Mouse (Mus musculus) limb, embryonic 11.5 days (tissue): ENCODE data around the gene Rps6kb2. TPM values are rescaled to one million over a fixed set of nuclear protein-coding genes. Genes with fewer than 3 reads are reported as not detected.

Experiments
- ATAC-seq: fragments of 200-750 bp; cut with Nextera tagmentation; 2 replicates; pipeline ENCODE4 v1.8.0; 2017; ENCODE audit warnings: low read depth; ENCODE audit not compliant: insufficient number of reproducible peaks, low FRiP score, low TSS enrichment
- DNase-seq: peaks from one replicate; pipeline ENCODE4 v3.0.0-alpha.2; 2015; ENCODE audit warnings: low spot score
- H3K27ac ChIP-seq: fragments of 300-500 bp; sonication (generic); replicated peaks from 2 replicates; pipeline ENCODE4 v1.5.1; 2014; ENCODE audit warnings: low read depth, mild to moderate bottlenecking, low read length
- H3K27me3 ChIP-seq: fragments of 300-500 bp; sonication (generic); 2 replicates; pipeline ENCODE4 v1.6.1; 2014; ENCODE audit warnings: mild to moderate bottlenecking, low read length, mixed read lengths; ENCODE audit not compliant: control insufficient read depth, insufficient read depth
- H3K36me3 ChIP-seq: fragments of 300-500 bp; sonication (generic); 2 replicates; pipeline ENCODE4 v1.6.1; 2014; ENCODE audit warnings: mild to moderate bottlenecking, low read length, moderate library complexity, mixed read lengths; ENCODE audit not compliant: control insufficient read depth, insufficient read depth
- H3K4me1 ChIP-seq: fragments of 300-500 bp; sonication (generic); 2 replicates; pipeline ENCODE4 v1.6.1; 2014; ENCODE audit warnings: low read length, mixed read lengths; ENCODE audit not compliant: control insufficient read depth, insufficient read depth
- H3K4me2 ChIP-seq: fragments of 300-500 bp; sonication (generic); 2 replicates; pipeline ENCODE4 v1.6.1; 2014; ENCODE audit warnings: low read depth, mild to moderate bottlenecking, moderate library complexity; ENCODE audit not compliant: severe bottlenecking
- H3K4me3 ChIP-seq: fragments of 300-500 bp; sonication (generic); 2 replicates; pipeline ENCODE4 v1.5.1; 2014; ENCODE audit warnings: low read depth, low read length
- H3K9ac ChIP-seq: fragments of 300-500 bp; sonication (generic); 2 replicates; pipeline ENCODE4 v1.6.1; 2014; ENCODE audit warnings: mild to moderate bottlenecking, low read length
- H3K9me3 ChIP-seq: fragments of 300-500 bp; sonication (generic); 2 replicates; pipeline ENCODE4 v1.6.1; 2016; ENCODE audit warnings: low read length; ENCODE audit not compliant: control insufficient read depth
- WGBS: fragments of 180-500 bp; shearing (Covaris S2); extraction: QIAGEN DNeasy Blood & Tissue Kit; methylation state at CpG from one replicate; pipeline ENCODE4 v1.1.7; 2014; 5-methylcytosine and 5-hydroxymethylcytosine counted together
- polyA plus RNA-seq: library from polyadenylated mRNA; unstranded; fragments of >200 nt; fragmentation: Nextera tagmentation; extraction: Ambion mirVana; gene quantifications from 2 replicates; pipeline ENCODE4 v1.2.1, GENCODE M21; 2014

Rps6kb2 gene
- polyA plus RNA-seq = 44.7 and 48.9 TPM in 2 replicates

DNA sequence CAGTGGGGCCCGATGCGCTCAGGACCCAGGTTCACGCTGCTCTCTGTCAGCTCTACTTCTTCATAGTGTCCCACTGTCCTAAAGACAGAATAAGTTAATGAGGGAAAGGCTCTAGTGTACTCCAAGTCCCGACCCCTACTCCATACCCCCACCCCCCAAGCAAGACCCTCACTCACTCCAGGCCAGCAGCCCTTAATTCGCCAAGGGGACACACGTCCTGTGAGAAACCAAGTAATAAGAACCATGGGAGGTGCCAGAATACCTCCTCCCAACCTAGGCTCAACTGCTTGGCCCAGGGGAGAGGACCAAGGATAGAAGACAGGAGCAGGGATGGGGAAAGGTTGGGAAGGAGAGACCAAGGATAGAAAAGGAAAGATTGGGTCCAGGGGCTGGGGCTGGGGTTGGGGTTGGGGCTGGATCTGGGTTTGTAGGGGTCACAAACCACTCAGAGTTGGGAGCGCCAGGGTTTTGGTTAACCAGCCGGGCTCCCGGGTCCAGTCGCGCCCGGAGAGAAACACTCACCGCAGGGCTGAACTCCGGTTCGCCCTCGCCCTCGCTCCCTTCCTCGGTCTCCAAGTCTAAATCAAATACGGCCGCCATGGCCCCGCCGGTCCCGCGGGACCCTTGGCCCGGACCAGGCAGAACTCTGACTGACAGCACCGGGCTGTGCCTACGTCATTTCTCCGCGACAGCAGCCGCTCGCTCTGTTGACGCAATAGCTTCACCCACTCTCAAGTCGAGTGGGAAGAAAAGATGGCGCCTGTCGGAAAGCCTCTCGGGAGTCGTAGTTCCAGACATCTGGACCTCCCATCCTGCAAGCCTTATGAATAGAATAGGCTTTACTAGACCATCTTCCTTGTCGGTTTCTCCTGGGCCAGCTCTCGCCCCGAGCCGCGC lies at the start of gene Rps6kb2:
Gene Rps6kb2, minus strand, starts transcription at position 709 of the 897 bp plus-strand sequence.
- no peak within 1 kb of the TSS for H3K27ac ChIP-seq
- DNase-seq = peak; percentile 97
- WGBS = 7% methylated on average over 42 of the region's 42 CpGs
- H3K4me1 ChIP-seq = peaks cover 4% of the 10 kb centered on the region
- ATAC-seq = peak; percentile 75
- H3K9me3 ChIP-seq = no peaks in the 10 kb centered on the region
- H3K4me3 ChIP-seq = peak within 1 kb of the TSS; percentile 76
- peaks cover 8% of the 10 kb centered on the region; the same call in 1 of the 2 replicates for H3K36me3 ChIP-seq
- peak within 1 kb of the TSS; percentile 89 for H3K4me2 ChIP-seq
- no peaks in the 10 kb centered on the region for H3K27me3 ChIP-seq
- peak within 1 kb of the TSS; percentile 55 for H3K9ac ChIP-seq

DNA sequence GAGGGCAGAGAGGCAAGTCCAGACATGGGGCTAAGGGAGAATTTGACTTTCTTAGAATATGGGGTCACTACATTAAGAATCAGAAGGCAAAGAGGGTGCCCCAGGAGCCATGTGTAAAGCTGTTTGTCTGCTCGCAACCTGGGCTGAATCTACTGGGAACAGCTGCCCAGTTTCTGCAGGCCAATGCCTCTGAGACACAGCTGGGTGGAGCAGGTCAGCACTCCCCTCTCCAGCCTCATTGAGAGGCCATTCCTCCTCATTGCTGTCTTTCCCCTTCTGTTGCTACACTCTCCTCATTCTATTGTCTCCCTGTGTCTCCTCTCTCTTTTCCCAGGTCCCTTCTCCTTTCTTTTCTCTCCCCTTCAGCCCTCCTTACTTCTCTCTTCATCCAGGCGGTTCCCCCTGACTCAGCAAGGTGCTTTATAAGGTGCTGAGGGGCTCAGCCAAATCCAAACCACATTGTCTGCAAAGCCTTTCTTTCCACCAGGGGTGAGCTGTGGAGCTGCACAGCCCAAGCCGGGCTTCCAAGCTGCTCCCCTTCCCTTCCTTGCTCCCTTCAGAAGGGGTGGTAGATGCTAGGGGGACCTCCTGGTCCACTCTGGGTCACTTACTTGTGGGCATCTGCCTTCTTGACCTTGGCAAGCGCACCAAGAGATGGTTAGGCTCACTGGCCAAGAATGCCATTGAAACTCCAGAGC lies 48.9 kb upstream of the Rps6kb2 start:
- Histone ChIP-seq H3K27me3 (no peaks in the 10 kb centered on the region), H3K9ac (peak overlapping the region; percentile 44; the same call in 1 of the 2 replicates), H3K4me3 (no peak overlapping the region), H3K4me2 (peak overlapping the region; percentile 26; the same call in 1 of the 2 replicates), H3K4me1 (peaks cover 42% of the 10 kb centered on the region), H3K9me3 (no peaks in the 10 kb centered on the region), H3K27ac (peak overlapping the region; percentile 92), H3K36me3 (no peaks in the 10 kb centered on the region)
- DNase-seq (peak; percentile 51), ATAC-seq (no peak)
- WGBS = 8% methylated on average over 4 of the region's 4 CpGs

DNA sequence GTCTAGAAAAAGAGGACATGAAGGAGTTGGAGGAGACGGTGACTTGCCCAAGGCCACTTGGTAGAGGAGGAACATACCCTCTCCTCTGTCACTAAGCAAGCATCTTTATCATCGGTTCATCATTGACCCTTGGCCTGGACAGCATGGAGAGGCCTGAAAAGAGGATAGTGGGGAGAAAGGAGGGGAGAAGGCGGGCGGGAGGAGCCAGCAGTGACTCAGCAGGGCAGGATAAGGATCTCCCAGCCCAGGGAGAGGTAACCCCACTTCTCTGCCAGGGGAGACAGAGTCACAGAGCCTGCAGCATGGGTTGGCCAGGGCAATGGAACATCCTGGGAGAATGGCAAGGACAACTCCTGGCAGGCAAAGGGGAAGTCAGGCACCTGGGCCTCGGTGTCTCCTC lies 45.4 kb upstream of the Rps6kb2 start:
- no peaks in the 10 kb centered on the region for H3K9me3 ChIP-seq
- H3K27me3 ChIP-seq = no peaks in the 10 kb centered on the region
- no peak overlapping the region for H3K27ac ChIP-seq

DNA sequence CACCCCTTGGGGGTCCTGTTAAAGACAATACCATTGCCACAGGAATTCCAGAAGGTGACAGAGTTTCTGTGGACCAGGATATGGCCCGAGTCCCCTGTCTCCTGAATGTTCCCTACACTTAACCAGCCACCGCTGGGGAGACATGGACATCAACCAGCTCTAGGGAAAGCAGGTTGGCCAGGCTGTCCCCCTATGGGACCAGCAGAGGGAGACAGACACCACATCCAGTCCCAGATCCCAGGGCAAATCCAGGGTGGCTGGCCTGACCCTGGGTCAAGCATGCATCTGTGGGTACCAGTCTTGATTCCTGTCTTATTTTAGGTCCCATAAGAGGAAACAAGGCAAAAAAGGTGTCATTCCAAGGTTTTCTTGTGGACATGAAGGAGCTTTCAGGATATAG lies 43.8 kb upstream of the Rps6kb2 start:
- Histone ChIP-seq H3K4me2 (no peak overlapping the region), H3K4me3 (no peak overlapping the region), H3K27ac (no peak overlapping the region), H3K36me3 (no peaks in the 10 kb centered on the region), H3K9me3 (no peaks in the 10 kb centered on the region), H3K27me3 (0 out of 2 replicates have a peak, but pooled peaks cover 2% of the 10 kb centered on the region), H3K4me1 (peaks cover 11% of the 10 kb centered on the region), H3K9ac (no peak overlapping the region)
- ATAC-seq (no peak), DNase-seq (peak; percentile 87)
- 3% methylated on average over 2 of the region's 2 CpGs for WGBS

More for the DNA sequence above, 45.4 kb upstream of the Rps6kb2 start:
- H3K4me1 ChIP-seq = peaks cover 22% of the 10 kb centered on the region
- WGBS = 78% methylated on average over 5 of the region's 5 CpGs
- H3K4me2 ChIP-seq = no peak overlapping the region
- no peaks in the 10 kb centered on the region for H3K36me3 ChIP-seq
- DNase-seq (no peak), ATAC-seq (no peak)
- H3K4me3 ChIP-seq = no peak overlapping the region
- H3K9ac ChIP-seq = no peak overlapping the region

DNA sequence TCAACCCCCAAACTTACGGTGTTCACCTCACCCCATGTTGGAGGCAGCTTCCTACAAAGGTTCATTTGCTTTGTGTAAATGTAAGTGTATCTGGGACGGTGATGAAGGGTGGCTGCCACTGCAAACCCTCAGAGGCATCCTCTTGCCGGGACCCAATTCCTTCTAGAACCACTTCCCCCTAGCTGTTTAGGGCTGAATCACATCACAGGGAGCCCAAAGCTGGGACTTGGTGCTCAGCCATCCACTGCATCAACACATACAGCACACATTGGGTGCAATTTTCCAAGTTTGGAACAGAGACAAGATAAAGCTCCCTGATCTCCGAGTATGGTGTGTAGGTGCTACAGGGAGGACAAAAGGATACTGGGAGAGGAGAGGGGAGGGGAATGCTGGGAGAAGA lies 41.7 kb upstream of the Rps6kb2 start:
- WGBS = 58% methylated on average over 4 of the region's 4 CpGs

DNA sequence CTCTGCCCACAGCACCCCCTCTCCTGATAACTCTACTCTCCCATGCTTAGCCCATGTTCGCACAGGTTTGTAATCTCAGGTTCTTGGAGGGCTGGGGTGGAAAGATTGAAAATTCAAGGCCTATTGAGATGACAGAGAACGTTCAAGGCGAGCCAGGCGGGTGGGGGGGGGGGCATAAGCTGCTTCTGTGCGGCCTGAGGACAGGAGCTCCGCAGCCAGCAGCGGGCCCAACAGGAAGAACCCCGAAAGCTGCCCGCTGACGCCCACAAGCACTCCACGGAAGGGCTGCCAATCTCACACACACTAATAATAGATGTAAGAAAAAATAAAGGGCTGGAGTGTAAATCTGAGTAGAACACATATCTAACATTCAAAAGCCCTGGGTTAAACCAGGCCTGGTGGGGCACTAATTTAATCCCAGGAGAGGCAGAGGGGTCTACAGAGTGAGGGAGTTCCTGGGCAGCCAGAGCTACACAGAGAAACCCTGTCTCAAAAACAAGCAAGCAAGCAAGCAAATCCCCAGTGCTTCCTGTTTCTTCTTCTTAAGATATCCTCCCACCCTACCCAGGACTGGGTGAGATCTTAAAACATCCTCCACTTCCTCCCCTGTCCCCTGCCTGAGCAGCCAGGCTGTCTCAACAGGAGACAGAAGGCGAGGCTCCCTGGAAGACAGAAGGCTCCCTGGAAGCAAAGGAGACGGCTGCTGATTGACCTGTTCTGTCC lies 40.6 kb upstream of the Rps6kb2 start:
- ATAC-seq (no peak), DNase-seq (no peak)
- Histone ChIP-seq H3K9me3 (no peaks in the 10 kb centered on the region), H3K9ac (no peak overlapping the region), H3K36me3 (0 out of 2 replicates have a peak, but pooled peaks cover 3% of the 10 kb centered on the region), H3K27ac (no peak overlapping the region), H3K27me3 (0 out of 2 replicates have a peak, but pooled peaks cover 2% of the 10 kb centered on the region), H3K4me1 (peaks cover 14% of the 10 kb centered on the region), H3K4me3 (no peak overlapping the region), H3K4me2 (no peak overlapping the region)
- 70% methylated on average over 13 of the region's 13 CpGs for WGBS

More for the DNA sequence above, 41.7 kb upstream of the Rps6kb2 start:
- no peak overlapping the region for H3K4me3 ChIP-seq
- no peak overlapping the region for H3K27ac ChIP-seq
- H3K9ac ChIP-seq = no peak overlapping the region
- H3K4me2 ChIP-seq = no peak overlapping the region
- 0 out of 2 replicates have a peak, but pooled peaks cover 2% of the 10 kb centered on the region for H3K27me3 ChIP-seq
- H3K4me1 ChIP-seq = peaks cover 14% of the 10 kb centered on the region
- no peaks in the 10 kb centered on the region for H3K9me3 ChIP-seq
- no peaks in the 10 kb centered on the region for H3K36me3 ChIP-seq
- no peak for DNase-seq
- no peak for ATAC-seq

DNA sequence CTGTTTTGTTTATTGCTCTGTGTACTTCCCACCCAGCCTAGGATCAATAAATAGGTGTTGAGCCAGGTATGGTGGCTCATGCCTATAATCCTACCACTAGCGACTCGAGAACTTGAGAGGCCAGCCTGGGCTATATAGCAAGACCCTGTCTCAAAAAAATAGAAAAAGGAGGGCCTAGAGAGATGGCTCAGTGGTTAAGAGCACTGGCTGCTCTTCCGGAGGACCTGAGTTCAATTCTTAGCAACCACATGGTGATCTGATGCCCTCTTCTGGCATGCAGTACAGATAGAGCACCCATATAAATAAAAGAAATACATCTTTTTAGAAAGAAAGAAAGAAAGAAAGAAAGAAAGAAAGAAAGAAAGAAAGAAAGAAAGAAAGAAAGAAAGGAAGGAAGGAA lies 40.0 kb upstream of the Rps6kb2 start:
- Histone ChIP-seq H3K4me1 (peaks cover 14% of the 10 kb centered on the region), H3K27me3 (0 out of 2 replicates have a peak, but pooled peaks cover 2% of the 10 kb centered on the region), H3K4me2 (peak overlapping the region; percentile 97; the same call in 1 of the 2 replicates), H3K9ac (no peak overlapping the region), H3K9me3 (no peaks in the 10 kb centered on the region), H3K4me3 (no peak overlapping the region), H3K27ac (no peak overlapping the region), H3K36me3 (0 out of 2 replicates have a peak, but pooled peaks cover 3% of the 10 kb centered on the region)
- 67% methylated on average over 3 of the region's 3 CpGs for WGBS
- DNase-seq (no peak), ATAC-seq (no peak)
